Mouse (Mus musculus) ZHBTc4 (cell line): ENCODE measurements around the gene Slc7a3.

Experiments
- DNase-seq: peaks from one replicate; pipeline ENCODE4 v3.0.0-alpha.2; 2011; ENCODE audit warnings: low read depth, low spot score

Slc7a3 gene

GRCm38 (mm10) chrX:101085920-101086319 is at the start of gene Slc7a3:
Gene Slc7a3 (minus strand): TSS chrX:101086020.
- DNase-seq: no peak

DNA sequence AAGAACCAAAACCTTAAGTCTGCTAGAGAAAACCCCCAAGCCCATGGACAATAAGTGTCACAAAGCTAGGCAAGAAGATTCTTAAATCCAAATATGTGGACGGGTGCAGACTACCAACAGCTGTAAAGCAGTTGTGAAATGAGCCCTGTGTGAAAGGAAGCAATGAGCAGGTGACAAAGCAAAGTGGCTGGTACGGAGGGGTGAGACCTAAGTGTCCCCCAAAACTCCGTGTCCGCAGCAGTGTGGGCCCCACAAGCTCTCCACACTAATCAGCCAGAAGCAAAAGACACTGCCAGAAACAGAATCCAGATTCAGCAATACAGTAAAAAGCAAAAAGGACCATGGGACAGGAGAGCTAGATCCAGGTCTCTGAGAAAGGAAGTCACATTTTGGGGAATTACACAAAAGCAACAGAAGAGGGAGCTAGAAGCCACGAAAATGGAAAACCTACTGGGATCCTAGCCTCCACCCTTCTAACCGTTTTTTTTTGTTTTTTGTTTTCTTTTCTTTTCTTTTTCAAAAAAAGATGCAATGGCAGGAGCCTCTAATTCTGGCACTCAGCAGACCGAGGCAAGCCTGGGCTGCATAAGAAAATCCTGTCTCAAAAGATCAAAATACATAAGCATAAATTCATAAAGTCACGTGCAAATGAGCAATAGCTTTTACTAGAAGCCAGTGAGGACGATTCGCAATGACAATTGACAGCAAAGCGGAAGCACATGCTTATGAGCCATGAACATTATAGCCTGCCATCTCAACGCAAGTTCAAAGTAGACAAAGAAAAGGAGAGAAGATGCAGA is 46.4 kb upstream of the Slc7a3 start:
- DNase-seq: peak; percentile 51

GRCm38 (mm10) chrX:101131001-101131400 is 45.2 kb upstream of the Slc7a3 start:
- peak; percentile 70 for DNase-seq

GRCm38 (mm10) chrX:101128559-101128958 is 42.7 kb upstream of the Slc7a3 start:
- no peak for DNase-seq

DNA sequence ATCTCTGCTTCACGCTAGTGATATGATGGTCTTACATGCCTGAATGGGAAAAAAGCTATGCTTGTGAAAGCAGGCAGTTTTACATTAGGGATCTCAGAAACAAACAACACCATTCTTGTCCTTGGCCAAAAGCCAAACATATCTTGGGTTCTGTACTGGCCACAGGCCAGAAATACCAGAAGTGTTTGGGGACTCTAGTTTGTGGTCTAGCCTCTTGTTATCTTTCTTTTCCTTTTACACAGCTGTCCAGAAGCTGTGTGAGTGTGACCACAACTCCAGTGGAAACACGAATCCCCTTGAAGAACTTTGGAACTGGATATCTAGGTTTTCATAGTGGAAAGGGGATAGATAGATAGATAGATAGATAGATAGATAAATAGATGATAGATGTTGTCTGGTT is 41.2 kb upstream of the Slc7a3 start:
- DNase-seq: no peak

- peak; percentile 31 for DNase-seq
Measured at GRCm38 (mm10) chrX:101126474-101126955, 40.7 kb upstream of the Slc7a3 start.

DNA sequence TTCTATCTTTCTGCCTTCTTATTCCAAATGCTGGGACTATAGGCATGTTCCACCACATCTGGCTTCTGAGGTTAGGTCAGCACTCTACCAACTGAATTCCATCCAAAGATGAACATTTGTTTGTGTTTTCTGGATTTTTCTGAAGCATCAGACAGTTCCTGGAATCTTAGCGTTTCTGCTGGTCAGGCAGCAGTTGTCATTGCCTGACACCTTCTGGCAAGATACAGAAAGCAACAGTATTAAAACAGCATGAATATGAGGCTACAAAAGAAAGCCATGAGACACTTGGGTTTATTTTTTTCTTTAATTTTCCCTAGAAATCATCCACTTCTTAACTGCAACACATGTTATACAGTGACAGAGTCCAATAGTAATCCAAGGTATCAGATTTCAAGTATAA is 34.7 kb upstream of the Slc7a3 start:
- DNase-seq: no peak

- peak; percentile 61 for DNase-seq
Measured at GRCm38 (mm10) chrX:101085211-101085610, 609 bp downstream of the Slc7a3 start.

GRCm38 (mm10) chrX:101084192-101084591 is 1.6 kb downstream of the Slc7a3 start:
- peak; percentile 90 for DNase-seq

DNA sequence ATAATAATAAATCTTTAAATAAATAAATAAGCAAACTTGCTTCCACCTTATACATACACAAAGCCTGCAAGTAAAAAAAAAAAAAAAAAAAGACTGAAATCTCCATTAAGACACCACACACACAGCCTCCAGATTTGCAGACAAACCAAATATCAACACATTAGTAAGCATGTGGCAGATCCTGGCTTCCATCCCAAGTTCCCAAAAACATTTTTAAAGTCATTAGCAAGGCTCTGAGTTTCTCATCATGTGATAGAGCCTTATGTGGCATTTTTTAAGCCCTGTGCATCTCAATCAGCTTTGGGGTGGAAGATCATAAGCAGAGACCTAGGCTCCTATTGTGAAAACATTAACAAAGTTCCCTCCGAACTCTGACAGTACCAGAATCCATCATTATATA is 20.6 kb downstream of the Slc7a3 start:
- no peak for DNase-seq

- DNase-seq: no peak
Measured at GRCm38 (mm10) chrX:101063503-101063902, 22.3 kb downstream of the Slc7a3 start.

DNA sequence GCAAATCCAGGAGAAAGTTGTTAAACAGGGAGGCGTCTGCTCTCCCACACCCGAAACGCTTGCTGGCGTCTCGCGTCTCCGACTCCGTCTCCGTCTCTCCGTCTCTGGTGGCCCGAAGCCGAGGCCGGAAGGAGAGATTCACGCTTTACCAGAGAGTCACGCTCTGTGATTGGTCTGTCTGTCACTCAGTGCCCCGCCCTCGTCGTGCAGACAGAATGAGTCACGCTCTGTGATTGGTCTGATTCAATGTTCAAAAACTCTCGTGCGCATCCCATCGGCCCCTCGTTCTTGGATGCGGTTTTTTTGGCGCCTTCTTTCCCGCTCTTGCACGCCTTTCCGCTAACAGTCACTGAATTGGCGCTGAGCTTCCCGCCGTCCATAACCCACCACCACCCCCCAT is 26.3 kb downstream of the Slc7a3 start, which contains the start of gene Tex11:
TSS of gene Tex11 (minus strand) at position 127 of the 400 bp plus-strand sequence.
- DNase-seq: peak; percentile 79
